Mouse (Mus musculus): Measurements from ENCODE around the gene Ttc22. TPM values are rescaled to one million over a fixed set of nuclear protein-coding genes. Genes with fewer than 3 reads are reported as not detected.
A peak's percentile ranks its signal among the peaks of the same experiment; 100 is the strongest.

Gene Ttc22
- total and polyA plus RNA-seq, 2 experiments from 2014 or later: 0.25 to 0.73 TPM

- ATAC-seq (ENCODE audit: insufficient read depth, low read depth): no peak
- no peaks in the 10 kb centered on the region for H3K36me3 ChIP-seq (replicated peaks; ENCODE audit: control insufficient read depth, insufficient read depth, low read length)
- no peak overlapping the region for H3K9ac ChIP-seq (replicated peaks; ENCODE audit: low read depth, low read length)
- no peaks in the 10 kb centered on the region for H3K4me1 ChIP-seq (ENCODE audit: control insufficient read depth, insufficient read depth)
- H3K4me2 ChIP-seq (ENCODE audit: low read depth, low read length): no peak overlapping the region
- WGBS: 33% methylated on average over 1 of the region's 3 CpGs
- no peak overlapping the region for H3K27ac ChIP-seq (ENCODE audit: low read depth)
- H3K4me3 ChIP-seq (ENCODE audit: low read depth, low read length): no peak overlapping the region
- H3K9me3 ChIP-seq (replicated peaks; ENCODE audit: control insufficient read depth, low read length): no peaks in the 10 kb centered on the region
- no peak for TF ChIP-seq EP300 (IDR thresholded peaks at IDR 0.05; ENCODE audit: low read depth)
- TF ChIP-seq CTCF (IDR thresholded peaks at IDR 0.05; ENCODE audit: low read depth): no peak
- no peak for DNase-seq (ENCODE audit: low spot score)
- H3K27me3 ChIP-seq (ENCODE audit: control insufficient read depth, insufficient read depth, low read length): 0 out of 2 replicates have a peak, but pooled peaks cover 8% of the 10 kb centered on the region
Measured at GRCm38 (mm10) chr4:106632313-106632712, 10.1 kb downstream of the Ttc22 start.

- no peak overlapping the region for H3K9ac ChIP-seq (replicated peaks; ENCODE audit: low read depth, low read length)
- 27% methylated on average over 8 of the region's 8 CpGs for WGBS
- no peak overlapping the region for H3K4me2 ChIP-seq (ENCODE audit: low read depth, low read length)
Measured at GRCm38 (mm10) chr4:106633281-106634085, 11.3 kb downstream of the Ttc22 start.

GRCm38 (mm10) chr4:106634086-106634479, 11.9 kb downstream of the Ttc22 start:
- no peak overlapping the region for H3K4me2 ChIP-seq (ENCODE audit: low read depth, low read length)
- H3K27me3 ChIP-seq (ENCODE audit: control insufficient read depth, insufficient read depth, low read length): 0 out of 2 replicates have a peak, but pooled peaks cover 4% of the 10 kb centered on the region
- ATAC-seq (ENCODE audit: insufficient read depth, low read depth) (no peak), DNase-seq (ENCODE audit: low spot score) (no peak)
- H3K27ac ChIP-seq (ENCODE audit: low read depth): no peak overlapping the region
- no peaks in the 10 kb centered on the region for H3K4me1 ChIP-seq (ENCODE audit: control insufficient read depth, insufficient read depth)
- H3K4me3 ChIP-seq (ENCODE audit: low read depth, low read length): no peak overlapping the region
- no peaks in the 10 kb centered on the region for H3K36me3 ChIP-seq (replicated peaks; ENCODE audit: control insufficient read depth, insufficient read depth, low read length)
- no peaks in the 10 kb centered on the region for H3K9me3 ChIP-seq (replicated peaks; ENCODE audit: control insufficient read depth, low read length)
- TF ChIP-seq CTCF (IDR thresholded peaks at IDR 0.05; ENCODE audit: low read depth) (no peak), EP300 (IDR thresholded peaks at IDR 0.05; ENCODE audit: low read depth) (no peak)
- 30% methylated on average over 9 of the region's 9 CpGs for WGBS
- no peak overlapping the region for H3K9ac ChIP-seq (replicated peaks; ENCODE audit: low read depth, low read length)

More at GRCm38 (mm10) chr4:106633281-106634085, 11.3 kb downstream of the Ttc22 start:
- TF ChIP-seq CTCF (IDR thresholded peaks at IDR 0.05; ENCODE audit: low read depth) (no peak), EP300 (IDR thresholded peaks at IDR 0.05; ENCODE audit: low read depth) (no peak)
- no peaks in the 10 kb centered on the region for H3K36me3 ChIP-seq (replicated peaks; ENCODE audit: control insufficient read depth, insufficient read depth, low read length)
- no peak overlapping the region for H3K4me3 ChIP-seq (ENCODE audit: low read depth, low read length)
- no peaks in the 10 kb centered on the region for H3K9me3 ChIP-seq (replicated peaks; ENCODE audit: control insufficient read depth, low read length)
- no peaks in the 10 kb centered on the region for H3K4me1 ChIP-seq (ENCODE audit: control insufficient read depth, insufficient read depth)
- H3K27ac ChIP-seq (ENCODE audit: low read depth): no peak overlapping the region
- no peak for DNase-seq (ENCODE audit: low spot score)
- ATAC-seq (ENCODE audit: insufficient read depth, low read depth): 0 out of 2 replicates have a peak, but pooled peaks have one; percentile 8
- 0 out of 2 replicates have a peak, but pooled peaks cover 6% of the 10 kb centered on the region for H3K27me3 ChIP-seq (ENCODE audit: control insufficient read depth, insufficient read depth, low read length)

GRCm38 (mm10) chr4:106643483-106644217, 21.4 kb downstream of the Ttc22 start:
- H3K4me2 ChIP-seq (ENCODE audit: low read depth, low read length): no peak overlapping the region
- 14% methylated on average over 8 of the region's 8 CpGs for WGBS
- H3K9me3 ChIP-seq (replicated peaks; ENCODE audit: control insufficient read depth, low read length): no peaks in the 10 kb centered on the region; the same call in 1 of the 2 replicates
- no peak overlapping the region for H3K4me3 ChIP-seq (ENCODE audit: low read depth, low read length)
- TF ChIP-seq CTCF (IDR thresholded peaks at IDR 0.05; ENCODE audit: low read depth) (no peak), EP300 (IDR thresholded peaks at IDR 0.05; ENCODE audit: low read depth) (no peak)
- DNase-seq (ENCODE audit: low spot score) (no peak), ATAC-seq (ENCODE audit: insufficient read depth, low read depth) (no peak)
- no peaks in the 10 kb centered on the region for H3K4me1 ChIP-seq (ENCODE audit: control insufficient read depth, insufficient read depth)
- H3K27me3 ChIP-seq (ENCODE audit: control insufficient read depth, insufficient read depth, low read length): peaks cover 8% of the 10 kb centered on the region; the same call in 1 of the 2 replicates
- H3K9ac ChIP-seq (replicated peaks; ENCODE audit: low read depth, low read length): no peak overlapping the region
- no peaks in the 10 kb centered on the region for H3K36me3 ChIP-seq (replicated peaks; ENCODE audit: control insufficient read depth, insufficient read depth, low read length)
- H3K27ac ChIP-seq (ENCODE audit: low read depth): no peak overlapping the region

- 55% methylated on average over 6 of the region's 6 CpGs for WGBS
- no peaks in the 10 kb centered on the region for H3K36me3 ChIP-seq (replicated peaks; ENCODE audit: control insufficient read depth, insufficient read depth, low read length)
- H3K4me2 ChIP-seq (ENCODE audit: low read depth, low read length): no peak overlapping the region
- H3K27ac ChIP-seq (ENCODE audit: low read depth): no peak overlapping the region
- H3K4me3 ChIP-seq (ENCODE audit: low read depth, low read length): no peak overlapping the region
- peaks cover 11% of the 10 kb centered on the region; the same call in 1 of the 2 replicates for H3K27me3 ChIP-seq (ENCODE audit: control insufficient read depth, insufficient read depth, low read length)
- no peaks in the 10 kb centered on the region for H3K4me1 ChIP-seq (ENCODE audit: control insufficient read depth, insufficient read depth)
- DNase-seq (ENCODE audit: low spot score): no peak
- H3K9ac ChIP-seq (replicated peaks; ENCODE audit: low read depth, low read length): no peak overlapping the region
- H3K9me3 ChIP-seq (replicated peaks; ENCODE audit: control insufficient read depth, low read length): no peaks in the 10 kb centered on the region; the same call in 1 of the 2 replicates
- TF ChIP-seq EP300 (IDR thresholded peaks at IDR 0.05; ENCODE audit: low read depth) (no peak), CTCF (IDR thresholded peaks at IDR 0.05; ENCODE audit: low read depth) (no peak)
- ATAC-seq (ENCODE audit: insufficient read depth, low read depth): no peak
Measured at GRCm38 (mm10) chr4:106644218-106644610, 22.0 kb downstream of the Ttc22 start.

All from heart, postnatal 0 days (tissue).